Mouse (Mus musculus) CD4-positive helper T cell, adult 2 months (primary cell): ENCODE measurements around the gene Sez6l.

Experiments
- DNase-seq: peaks from one replicate; pipeline ENCODE4 v3.0.0-alpha.2; 2012; ENCODE audit warnings: low read depth, missing footprints, low spot score

Sez6l gene

DNA sequence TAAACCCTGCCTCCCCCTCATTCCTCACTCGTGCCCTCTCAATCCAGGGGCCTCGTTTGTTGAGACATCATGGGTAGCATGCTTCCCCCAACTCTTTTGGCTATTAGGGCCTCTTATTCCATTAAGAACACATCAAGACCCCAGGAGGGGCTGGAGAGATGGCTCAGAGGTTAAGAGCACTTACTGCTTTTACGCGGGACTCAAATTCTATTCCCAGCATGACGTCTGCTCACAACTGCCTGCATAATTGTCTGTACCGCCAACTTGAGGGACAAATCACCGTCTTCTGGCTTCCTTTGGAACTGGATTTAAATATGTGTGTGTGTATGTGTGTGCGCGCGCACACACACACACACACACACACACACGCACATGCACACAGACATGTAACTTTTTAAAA, 42.8 kb downstream of the Sez6l start:
- DNase-seq, result no peak

DNA sequence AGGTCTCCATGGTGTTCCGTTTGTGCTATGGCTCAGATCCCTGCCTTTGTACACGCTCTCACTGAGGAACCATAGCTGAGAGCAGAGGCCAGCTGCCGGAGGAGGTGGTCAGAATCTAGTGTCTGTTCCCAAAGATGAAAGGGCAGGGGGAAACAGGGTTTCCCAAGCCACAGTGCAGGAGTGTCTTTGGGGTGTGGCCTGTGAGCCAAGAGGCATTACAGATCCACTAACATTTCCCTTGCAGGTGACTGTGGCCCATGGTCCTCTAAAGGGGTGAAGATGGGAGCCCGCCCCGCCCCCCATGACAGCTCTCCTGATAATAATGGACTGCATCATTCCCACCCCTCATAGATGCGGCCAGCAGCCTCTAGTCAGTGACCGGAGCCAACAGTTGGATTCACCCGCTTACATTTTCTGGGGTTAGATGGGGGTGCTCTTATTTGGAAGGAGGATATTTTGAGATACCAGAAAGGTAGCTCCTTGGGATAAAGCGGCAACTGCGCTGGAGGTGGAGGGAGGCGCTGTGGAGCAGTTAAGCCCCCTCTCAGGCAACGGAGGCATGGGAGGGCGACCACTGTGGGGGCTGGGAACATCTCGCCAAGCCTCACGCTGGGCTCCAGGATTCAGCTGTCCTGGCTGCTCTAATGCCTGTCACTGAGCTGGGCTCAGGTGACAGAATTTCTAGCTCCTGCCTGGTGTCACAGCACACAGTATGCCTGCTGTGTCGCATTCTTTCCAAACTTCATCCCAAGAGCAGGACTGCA, 43.5 kb downstream of the Sez6l start:
- DNase-seq, result no peak

DNA sequence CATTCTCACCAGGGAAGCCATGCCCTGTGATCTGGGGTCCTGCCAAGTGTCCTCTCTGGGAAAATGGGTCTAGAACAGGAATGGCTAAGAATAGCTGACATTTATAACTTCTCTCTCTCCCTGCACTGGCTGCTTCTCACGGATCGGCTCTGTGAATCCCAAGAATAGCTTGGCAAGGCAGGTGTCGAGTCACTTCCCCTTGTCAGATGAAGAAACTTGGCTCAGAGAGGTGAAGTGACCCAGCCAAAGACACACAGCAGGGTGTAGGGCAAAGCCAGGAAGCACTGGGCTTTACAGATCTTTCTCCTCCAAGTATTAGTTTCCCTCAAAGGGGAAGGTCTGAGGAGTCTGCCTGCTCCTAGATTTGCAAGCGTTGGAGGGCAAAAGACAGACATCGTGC, 44.1 kb downstream of the Sez6l start:
- DNase-seq, result no peak

DNA sequence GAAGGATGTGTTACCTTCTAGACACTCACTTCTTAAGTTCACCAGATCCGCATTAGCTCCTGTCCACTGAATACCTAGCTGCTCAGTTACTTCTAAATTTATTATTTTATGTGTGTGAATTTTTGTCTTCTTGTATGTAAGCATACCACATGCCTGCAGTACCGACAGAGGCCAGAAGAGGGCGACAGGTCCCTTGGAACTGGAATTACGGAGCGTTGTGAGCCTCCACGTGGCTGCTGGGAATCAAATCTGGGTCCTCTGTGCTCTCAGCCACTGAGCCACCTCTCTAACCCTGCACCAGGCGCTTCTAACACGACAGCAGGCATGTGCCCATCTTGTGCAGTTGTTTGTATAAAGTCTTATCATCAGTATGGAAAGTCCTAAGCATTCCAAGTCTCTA, 44.8 kb downstream of the Sez6l start:
- no peak for DNase-seq

DNA sequence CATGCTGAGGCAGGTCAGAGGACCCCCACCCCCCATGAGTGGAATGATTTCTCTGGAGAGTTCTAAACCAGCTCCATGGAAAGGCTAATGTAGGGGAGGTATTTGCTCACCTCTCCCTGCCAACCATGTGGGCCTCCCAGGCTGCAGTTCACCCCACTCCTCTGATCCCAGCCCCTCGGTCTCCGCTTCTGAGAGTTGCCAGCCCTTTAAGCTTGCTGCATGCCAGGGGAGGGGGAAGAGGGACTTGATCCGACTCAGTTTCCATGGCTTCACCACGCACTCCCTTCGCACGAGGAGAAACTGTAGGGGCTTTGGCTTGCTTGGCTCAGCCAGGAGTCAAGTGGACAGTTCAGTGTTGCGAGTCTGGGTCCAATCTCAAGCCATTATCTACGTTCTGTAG, 45.9 kb downstream of the Sez6l start:
- no peak for DNase-seq

DNA sequence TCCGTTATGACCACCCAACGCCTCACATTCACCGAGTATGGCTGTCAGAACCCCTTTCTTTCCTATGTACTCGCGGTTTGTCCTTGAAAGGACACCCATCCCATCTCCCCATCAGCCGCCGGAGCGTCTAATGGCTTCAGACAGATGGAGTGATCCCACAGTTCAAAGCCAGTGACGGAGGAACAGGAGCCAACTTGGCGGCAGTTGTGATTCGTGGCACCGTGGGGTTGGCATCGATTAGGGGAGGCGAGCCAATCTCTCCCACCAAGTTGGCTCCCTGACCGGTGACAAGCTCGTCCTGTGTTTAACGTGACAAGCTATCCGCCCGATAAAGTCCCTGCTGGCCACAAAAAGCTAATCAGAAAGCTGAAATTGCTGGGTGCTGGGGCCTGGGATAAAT, 50.0 kb downstream of the Sez6l start:
- DNase-seq, result no peak

DNA sequence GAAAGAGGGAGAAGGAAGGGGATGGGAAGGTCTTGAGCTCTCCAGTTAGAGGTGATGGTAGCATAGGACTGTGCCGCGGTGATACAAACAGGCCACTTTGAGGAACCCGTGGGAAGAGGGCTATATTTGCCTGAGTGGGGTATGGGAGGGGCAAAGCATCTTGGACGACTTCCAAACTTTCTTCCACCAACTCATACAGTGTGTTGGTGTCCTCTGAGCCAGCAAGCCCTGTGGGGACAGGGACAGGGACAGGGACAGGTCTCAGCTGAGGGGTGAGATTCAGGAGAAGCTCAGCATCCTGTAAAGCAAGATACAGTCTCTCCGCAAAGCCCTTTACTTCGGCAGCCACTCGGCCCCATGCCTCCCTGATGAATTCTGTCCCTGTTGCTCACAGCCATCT, 50.5 kb downstream of the Sez6l start:
- no peak for DNase-seq

DNA sequence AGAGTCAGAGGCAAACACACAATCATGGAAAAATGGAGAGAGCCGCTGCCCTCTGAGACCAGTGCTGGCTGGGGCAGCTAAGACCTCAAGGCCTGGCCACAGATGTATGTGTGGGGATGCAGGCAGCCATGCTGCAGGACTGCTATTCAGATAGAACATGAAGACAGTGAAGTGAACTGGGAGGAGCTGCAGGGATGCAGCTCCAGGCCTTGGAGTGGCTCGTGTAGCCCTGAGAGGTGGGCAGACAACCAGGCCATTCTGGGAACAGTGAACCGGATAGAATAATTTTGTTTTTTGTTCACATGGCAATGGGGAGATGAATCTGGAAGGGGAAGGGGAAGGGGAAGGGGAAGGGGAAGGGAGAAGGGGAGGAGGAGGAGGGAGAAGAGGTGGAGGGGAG, 51.0 kb downstream of the Sez6l start:
- DNase-seq, result no peak

DNA sequence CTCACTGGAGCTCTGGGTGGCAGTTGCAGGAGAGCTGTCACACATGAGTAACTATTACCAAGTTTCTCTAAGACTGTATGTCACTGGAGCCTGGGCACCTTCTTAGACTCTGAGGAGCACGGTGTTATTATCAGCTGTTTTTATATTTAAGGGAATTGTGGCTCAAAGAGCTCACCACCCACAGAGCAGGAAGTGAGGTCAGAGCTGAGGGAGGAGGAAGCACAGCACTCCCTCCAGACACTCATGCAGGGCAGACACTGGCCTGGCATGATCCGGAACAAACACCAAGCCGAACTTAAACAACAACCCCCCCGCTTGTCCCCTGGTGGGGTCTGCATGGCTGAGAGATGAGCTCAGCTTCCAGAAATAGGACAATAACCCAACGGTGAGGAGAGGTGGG, 51.7 kb downstream of the Sez6l start:
- DNase-seq, result peak; percentile 14

DNA sequence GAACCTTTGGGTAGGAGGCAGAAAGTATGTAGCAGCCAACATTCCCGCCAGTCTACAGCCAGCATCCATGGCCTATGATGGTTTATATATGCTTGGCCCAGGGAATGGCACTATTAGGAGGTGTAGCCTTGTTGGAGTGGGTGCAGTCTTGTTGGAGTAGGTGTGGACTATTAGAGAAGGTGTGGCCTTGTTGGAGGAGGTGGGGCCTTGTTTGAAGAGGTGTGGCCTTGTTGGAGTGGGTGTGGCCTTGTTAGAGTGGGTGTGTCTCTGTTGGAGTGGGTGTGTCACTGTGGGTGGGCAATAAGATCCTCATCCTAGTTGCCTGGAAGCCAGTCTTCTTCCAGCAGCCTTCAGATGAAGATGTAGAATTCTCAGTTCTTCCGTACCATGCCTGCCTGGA, 53.2 kb downstream of the Sez6l start:
- no peak for DNase-seq

DNA sequence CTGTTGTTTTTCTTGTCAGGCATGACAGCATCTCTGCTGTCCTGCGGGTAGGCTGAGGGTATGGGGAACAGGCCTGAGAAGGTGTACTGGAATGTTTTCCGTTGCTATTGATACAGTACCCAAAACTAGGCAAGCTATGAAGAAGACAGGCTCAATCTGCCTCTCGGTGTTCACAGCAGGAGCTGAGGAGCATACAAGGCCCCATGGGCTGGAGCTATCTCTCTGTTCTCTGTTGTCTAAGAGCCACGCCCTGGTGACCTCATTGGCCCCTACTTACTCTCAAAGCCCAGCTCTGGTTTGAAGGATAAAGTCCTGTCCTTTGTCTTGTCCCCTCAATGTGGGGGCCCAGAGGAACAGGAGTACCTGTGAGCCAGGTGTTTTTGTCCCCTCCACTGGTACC, 53.7 kb downstream of the Sez6l start:
- no peak for DNase-seq

DNA sequence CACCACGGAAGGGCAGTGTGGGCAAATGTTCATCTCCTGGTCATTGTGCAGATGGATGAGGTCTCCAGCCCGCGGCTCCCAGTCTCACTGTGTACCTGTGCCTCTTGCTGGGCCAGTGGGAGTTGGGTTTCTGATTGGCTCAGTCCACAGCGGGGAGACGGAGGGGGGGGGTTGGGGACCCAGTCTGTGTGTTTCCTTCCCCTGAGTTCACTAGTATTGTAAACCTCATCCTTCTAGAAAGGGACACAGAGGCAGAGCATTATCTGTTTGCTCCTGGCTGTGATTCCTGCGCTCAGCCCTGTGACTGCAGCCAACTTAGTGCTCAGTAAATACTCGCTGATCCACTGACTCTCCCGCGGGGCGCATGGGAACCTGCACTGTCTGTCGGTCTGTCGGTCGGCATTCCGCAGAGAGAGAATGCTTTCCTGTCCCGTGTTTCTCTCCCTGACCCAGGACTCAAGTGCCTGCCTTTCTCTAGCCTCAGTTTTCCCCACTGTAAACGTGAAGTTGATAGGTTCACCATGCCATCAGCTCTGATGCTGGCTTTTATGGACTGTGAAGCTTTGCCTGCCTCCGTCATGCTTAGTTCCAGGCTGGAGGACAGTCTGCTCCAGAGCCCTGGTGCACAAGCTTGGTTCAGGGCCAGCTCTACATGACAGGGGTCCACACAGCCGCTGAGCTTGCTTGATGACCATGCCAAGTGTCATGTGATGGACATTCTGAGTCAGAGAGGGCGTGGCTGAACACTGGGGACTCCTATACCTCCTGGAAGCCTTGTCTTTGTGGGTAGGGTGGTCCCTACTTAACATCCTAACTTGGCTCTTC, 55.1 kb downstream of the Sez6l start:
- DNase-seq, result no peak

DNA sequence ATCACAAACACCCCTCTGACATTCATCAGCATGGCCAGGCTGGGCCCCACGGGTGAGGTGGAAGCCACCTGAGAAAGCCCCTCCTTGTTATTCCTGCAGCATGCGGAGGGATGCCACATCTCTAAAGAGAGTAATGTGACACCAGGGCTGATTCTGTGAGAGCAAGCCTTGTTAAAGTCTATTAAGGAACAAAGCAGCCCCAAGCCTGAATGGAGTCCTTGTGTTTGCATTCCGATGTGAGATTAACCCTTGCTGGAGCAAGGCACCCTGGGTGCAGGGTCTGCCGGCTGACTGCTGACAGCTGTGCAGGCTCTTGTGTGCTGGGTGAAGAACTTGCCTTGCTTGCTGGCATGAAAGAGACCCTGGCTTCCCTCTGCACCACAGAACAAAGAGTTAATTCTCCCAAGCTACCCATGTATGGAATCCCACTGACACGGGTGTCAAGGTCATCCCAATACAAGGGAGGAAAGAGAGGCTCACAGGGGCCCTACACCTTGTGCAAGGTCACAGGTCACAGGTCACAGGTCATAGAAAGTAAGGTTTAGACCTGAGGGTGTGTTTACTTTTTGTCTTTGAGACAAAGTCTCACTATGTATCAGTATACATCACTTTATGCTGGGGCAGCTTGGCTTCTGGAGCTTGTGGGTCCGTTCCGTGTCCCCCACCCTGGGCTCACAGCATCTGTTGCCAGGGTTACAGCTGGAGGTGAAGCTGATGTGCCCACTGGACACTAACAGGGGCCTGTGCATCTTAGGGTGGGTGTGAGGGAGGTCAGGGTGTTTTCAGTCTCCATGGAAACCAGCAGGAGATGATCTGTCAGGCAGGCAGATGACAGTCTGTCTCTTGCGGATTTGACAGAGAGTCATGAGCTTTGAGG, 55.9 kb downstream of the Sez6l start:
- DNase-seq, result no peak

DNA sequence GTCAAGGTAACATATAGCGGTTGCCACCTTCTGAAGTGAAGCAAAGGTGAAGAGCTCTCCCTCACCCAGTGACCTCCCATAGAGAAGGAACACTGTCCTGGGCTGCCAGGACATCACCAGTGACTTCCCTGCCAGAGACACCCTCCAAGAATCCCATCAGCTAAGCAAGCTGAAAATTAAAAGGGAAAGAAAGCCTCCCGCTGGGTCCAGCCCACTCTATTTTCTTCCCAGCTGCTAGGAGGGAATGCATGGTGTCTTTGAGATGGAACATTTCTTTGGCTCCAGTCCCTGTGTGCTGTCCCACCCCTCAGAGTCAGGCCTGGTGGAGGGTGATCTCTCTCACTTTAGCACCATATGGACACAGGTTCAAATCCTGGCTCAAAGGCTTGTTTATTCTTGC, 58.2 kb downstream of the Sez6l start:
- DNase-seq, result no peak

DNA sequence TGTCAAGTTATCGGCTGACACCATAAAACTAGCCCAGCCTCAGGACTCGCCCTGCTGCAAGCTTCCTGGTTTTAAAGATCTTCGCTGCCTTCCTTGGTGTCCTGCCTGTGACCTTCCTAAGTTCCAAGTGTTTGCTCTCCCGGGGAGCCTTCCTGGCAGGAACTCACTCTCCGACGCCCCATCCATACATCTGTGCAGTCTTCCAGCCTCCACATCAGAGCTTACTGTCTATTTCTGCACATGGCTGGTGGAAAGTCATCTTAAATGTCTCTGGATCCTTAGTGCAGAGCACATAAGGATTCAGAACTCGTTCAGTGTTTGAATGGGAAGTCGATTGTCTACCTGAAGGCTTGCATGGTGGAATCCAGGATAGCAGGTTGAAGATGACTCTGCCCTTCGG, 59.5 kb downstream of the Sez6l start:
- DNase-seq, result no peak

DNA sequence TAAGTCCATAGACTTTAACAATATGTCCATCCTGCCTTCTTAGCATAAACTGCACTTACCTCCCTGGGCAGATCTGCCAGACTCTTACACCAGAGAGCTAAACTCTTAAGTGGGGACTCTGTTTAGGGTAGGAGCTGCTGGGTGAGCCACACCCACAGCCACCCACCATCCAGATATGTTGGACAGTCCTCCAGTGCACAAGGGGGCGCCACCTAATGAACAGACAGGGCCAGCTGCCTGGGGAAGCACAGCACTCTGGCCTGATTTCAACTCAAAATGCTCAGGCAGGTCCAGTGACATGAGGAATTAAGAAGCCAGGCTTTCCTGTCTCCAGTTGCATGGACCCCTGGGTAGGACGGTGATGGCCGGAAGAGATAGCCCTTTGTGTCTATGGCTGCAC, 60.5 kb downstream of the Sez6l start:
- no peak for DNase-seq

DNA sequence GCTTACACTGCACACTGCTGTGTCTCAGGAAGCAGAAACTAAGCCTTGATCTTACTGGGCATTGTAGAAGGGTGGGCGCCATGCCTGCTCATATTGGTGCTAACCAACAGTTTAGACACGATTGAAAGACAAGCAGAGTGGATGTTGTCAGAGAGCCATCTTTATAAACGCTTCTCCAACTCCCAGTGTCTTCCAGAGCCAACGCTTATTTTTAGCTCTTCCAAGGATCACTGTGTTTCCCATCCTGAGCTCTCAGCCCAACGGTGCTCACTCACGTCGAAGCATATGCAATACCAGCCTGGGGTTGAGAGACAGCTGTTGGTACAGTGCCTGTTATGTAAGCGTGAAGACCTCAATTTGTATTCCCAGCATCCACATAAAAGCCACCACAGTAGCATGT, 66.6 kb downstream of the Sez6l start:
- DNase-seq, result no peak

DNA sequence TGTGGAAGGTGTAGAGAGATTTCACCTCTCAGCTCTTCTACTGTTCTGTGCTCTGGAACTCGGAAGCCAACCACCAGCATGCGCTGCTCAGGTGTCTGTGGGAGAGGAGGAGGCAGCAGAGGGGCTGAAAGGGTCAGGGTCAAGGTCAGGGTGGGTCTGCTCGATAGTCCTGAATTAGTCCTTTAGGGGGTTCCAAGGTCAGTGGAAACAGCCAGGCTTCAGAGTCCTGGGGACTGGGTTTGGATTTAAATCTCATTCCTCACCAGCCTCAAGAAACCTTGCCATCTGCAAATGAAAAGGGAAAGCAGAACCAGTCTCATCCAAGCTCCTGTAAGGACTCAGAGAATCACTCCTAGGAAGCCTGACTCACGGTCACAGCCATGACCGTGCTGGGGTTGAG, 67.1 kb downstream of the Sez6l start:
- no peak for DNase-seq

DNA sequence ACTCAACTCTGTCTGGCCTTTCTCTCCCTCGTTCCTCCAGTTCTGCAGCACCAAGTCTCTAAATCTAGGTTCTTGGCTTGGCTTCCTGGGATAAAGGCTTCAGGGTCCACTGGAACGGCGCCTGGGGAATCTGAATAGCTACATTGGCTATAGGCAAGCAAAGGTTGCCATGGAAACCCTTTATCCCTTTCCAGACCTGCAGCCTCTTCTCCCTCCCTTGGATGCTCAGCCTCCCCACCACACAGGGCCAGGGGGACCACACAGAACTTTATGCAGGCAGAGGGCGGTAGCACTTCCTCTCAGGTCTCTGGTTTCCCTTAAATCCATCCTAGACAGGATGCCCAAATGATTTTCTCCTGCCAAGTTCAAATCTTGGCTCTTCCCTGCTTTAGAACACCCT, 71.4 kb downstream of the Sez6l start:
- no peak for DNase-seq

DNA sequence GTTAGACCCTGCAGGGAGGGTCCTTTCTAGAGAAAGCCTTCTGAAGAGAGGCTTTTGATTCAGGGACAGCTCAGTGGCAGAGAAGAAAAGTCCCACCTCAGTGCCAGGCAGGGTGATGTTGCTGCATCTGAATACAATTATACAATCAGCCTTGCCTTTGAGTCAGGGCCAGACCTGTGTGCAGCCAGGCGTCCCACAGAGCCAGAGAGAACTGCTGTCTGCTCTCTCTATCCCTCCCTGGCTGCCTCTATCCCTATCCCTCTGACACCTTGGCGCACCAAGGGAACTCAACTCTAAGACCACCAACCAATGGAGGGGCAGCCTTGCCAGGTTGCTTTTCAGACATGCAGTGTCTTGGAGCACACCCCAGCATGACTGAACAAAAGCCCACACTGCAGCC, 75.6 kb downstream of the Sez6l start:
- DNase-seq, result no peak

DNA sequence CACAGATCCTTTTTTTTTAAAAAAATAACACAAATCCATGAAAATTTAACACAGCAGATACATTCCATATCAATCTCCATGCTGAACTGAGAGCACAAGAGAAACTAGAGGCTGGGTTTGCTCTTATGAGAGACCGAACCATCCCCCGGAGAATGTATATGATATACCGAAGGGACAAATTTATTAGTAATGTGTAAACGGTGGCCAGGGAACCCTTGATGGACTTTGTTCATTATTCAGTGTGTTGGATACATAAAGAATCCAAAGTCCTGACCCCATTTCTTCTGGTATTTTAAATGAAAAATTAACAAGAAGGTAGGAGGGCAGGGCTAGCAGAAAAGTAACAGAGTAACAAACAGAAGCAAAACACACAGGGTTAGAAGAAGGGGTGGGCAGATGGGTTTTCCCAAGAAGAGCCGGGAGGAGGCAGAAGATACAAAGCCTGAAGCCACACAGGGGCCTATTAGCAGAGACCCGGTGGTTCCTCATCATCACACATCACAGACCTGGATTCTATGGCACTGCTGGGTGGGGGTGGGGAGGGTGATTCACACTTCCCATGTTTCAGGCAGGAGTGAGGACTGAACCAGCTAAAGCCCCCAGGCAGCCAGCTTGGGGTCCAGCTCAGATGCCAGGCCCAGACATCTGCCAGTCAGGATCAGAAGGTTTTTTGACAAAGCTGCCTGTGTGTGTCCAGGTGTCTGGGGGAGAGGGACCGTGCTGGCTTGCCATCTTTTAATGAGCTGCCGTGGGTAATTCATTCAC, 76.9 kb downstream of the Sez6l start:
- no peak for DNase-seq
